Mouse (Mus musculus) ES-CJ7 (cell line): ENCODE results near the gene Caprin1.

ENCODE experiments used
- DNase-seq: peaks from one replicate; pipeline ENCODE4 v3.0.0; 2011; ENCODE audit warnings: low read depth, low spot score

The Caprin1 gene

DNA sequence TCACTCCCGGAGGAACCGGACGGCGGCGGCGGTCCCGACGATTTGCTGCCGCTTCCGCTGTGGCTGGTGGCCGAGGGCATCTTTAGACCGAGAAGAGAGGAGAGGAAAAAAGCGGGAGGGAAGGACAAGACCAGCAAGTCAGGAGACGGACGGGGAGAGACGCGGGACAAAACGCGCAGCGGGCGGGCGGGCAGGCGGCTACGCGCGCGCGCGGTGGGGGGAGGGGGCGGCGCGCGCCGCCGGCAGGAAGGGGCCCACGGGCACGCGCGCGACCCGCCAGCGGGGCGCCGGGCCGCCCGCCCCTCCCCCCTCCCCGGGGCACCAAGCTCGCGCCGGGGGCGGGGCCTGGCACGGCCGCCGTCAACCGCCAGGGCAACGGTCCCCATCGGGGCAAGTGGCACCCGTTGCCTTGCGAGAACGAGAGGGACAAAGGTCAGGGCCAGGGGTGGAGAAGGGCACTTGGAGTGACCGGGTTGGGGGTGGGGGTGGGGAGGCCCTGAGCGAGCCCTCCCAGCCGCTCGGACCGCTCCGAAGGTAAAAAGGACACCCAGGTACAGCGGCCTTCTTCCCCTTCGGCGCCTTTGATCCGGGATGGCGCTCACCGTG, 485 bp downstream of the Caprin1 start:
- peak; percentile 73 for DNase-seq

DNA sequence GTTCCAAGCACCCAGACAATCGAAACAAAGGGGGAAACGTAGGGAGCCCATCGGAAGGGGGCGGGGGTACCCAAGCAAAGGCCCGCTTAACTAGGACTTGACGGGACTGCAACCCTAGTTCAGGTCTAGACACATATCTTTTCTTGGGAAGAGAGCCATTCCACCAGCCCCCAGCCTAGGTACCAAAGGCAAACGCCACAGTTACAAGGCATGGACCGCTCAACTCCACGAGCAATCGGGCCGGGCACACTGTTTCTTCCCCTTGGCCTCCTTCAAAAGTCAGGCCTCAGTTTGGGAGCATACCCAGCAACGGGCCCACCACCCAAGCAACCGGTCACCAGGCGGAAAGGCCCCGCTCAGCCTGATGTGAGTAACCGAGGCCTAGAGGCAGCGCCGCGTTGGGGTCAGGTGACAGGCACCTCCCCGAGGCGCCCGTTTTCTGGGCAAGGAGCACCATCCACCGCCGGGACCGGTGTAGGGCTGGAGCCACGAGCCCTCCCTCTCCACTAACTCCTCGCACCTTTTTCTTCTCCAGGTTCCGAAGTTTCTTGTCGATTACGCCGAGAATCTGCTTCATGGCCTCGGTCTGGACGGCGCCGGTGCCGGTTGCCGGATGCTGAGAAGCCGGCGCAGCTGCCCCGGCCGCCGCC, 1.1 kb downstream of the Caprin1 start:
- DNase-seq, result peak; percentile 52

DNA sequence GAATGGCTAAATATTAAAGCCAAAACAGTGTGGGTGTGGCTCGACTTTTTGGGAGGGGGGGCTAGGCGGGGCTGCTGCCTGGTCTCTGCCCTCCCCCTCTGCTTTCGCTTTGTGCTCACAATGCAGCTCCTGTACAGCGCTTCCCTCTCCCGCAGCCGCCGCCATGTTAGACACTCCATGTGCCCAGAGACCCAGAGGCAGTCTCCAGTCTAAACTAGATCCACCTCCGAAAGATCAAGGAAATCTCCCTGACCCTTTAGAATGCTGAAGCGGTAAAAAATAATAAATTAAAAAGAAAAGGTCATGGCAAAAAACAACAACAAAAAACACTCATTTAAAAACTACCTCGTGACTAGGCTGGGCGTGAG, 1.6 kb downstream of the Caprin1 start:
- DNase-seq, result peak; percentile 86

DNA sequence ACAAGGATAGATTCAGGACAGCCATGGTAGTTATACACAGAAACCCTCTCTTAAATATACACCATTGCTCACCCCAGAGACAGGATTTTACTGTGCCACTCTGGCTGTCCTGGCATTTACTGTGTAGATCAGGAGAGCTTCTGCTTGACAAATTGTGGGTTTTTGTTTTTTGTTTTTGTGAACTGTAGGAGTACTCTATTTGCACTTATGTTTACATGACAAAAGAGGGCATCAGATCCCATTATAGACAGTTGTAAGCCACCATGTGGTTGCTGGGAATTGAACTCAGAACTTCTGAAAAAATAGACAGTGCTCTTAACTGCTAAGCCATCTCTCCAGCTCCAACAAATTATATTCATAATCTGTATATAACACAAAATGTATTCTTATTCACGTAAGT, 5.4 kb downstream of the Caprin1 start:
- peak; percentile 70 for DNase-seq

DNA sequence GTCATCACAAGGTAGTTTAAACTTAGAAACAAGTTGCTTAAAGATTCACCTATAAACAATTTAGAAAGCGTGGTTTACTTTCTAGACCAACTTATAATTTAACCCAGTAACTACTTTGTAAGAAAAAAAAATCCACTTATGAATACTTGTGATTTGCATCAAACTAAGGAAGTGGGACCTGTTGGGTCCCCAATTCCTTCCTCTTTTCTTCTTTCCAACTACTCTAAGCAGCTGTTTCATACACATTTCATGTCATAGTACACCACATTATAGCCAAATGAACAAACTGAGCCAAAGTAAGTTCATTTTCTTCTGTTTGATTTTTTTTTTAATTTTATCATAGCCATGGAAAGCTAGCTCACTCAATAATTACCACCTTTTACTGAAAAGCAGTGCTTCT, 11.7 kb downstream of the Caprin1 start:
- no peak for DNase-seq

DNA sequence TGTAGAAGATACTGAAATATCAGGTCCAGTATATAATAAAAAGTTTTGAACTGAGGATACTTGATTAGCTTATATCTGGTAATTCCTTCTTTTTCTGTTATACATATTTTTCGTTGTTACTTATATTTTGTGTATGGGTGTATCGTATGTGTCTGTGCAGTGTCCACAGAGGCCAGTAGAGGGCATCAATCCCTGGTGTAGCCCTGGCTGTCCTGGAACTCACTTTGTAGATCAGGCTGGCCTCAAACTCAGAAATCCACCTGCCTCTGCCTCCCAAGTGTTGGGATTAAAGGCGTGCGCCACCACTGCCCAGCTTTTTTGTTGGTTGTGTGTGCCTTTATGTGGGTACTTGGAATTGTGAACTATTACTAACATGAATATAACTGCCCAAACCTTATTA, 12.8 kb downstream of the Caprin1 start:
- peak; percentile 50 for DNase-seq

DNA sequence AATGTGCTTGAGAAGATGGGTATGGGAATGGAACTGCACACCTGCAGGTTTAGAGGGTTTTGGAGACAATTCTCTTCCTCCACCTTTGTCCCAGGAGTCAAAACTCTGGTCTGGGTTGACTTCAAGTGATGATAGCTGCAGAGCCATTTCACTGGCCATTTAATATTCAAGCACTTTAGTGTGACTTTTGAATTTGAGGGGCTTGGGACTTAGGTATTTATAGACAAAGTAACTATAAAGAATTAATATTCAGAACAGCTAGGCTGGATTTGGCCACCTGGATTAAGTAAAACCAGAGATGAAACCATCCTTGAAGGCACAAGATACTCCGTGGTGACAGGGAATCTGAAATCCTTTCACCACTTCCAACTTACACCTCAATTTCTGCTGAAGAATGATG, 35.0 kb downstream of the Caprin1 start:
- DNase-seq, result no peak

DNA sequence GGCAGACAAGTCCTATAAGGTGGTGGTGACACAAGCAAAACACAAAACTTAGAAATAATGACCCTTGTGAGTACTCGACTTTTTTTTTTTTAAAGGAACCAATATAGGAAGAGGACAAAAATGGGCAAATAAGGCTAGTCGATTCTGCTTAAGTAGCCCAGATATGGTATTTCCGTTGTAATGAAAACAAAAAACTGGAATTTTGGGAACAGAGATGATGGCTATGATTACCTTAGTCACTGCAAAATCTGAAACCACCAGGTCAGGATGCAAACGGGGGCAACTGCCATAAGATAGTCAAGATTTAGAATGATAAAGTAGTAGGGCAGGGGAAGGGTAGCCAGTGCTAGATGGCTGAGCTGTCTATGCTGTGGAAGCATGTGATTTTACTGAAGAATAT, 35.5 kb downstream of the Caprin1 start:
- DNase-seq, result no peak

DNA sequence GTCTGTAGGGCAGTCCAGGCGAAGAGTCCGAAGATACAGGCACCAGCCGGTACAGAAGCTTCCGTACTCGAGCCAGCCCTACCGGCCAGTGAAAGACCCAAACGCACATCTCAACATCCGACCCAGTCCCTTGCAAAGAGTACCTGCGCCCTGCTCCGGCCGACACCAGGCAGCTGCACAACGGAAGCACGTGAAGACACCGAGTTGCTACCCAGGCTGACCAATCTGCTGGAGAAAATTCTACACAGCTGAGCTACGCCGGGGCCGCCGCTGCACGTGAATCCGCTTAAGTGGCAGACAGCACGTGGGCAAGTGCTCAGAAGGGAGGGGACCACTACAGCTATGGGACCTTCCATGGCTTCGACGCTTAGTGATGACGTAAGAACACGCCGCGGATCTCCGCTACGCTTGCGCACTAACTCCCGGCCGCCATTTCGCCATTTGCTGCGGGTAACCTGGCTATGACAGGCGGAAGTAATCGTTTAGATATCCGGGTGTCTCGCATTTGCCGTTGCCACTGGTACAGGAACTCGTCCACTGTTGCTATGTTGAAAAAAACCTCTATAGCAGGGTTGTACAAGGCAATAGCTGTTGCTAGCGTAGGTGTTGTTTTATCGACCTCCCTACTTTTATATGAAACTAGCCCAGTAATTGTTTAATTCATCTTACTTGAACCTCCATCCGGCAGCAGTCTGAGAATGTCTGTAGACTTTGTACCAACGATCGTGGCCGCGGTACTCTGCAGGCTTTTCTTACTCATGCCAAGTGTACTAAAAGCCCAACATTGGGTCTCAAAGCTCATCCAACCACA, 36.3 kb downstream of the Caprin1 start, which contains the start of gene Nat10:
Gene Nat10 (minus strand): TSS at position 365 of the 811 bp plus-strand sequence.
- peak; percentile 98 for DNase-seq

DNA sequence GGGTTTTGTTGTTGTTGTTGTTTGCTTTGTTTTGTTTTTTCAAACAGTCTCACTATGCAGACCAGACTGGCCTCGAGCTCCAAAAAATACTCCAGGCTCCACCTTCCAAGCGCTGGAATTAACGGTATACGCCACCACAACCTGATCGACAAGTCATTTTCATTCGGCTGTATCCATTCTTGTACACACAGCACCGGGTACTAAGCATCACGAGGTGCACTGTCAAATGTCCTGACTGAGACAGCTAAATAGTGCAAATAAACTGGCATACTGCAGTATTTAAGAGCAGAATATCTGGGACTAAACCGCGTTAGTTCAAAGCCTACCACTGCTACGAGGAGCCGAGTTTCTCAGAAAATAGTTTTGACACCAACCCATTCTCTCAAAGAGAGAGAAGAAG, 37.0 kb downstream of the Caprin1 start:
- peak; percentile 29 for DNase-seq

DNA sequence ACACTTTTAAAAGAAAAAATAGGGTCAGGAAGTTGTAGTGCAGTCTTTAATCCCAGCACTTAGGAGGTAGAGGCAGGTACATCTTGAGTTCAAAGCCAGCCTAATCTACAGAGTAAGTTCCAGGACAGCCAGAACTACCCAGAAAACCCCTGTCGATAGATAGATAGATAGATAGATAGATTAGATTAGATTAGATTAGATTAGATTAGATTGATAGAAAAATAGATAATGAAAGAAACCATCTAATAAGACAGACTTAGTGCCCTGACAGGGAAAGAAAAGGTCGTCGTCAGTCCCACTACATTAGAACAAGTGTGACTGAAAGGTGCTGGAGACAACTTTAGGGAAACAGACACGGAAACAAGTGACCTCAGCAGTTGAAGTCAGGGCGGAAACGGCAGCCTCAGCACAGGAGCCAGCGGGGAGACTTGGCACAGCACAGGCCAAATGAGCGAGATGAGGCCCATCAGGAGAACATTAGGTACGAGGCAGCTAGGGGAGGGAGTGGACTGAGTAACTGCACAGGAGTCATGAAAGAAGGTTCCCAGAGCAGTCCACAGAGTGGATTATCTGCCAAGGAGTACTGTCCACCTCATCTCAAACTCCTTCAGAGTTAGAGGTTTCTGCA, 41.9 kb downstream of the Caprin1 start:
- DNase-seq, result no peak

DNA sequence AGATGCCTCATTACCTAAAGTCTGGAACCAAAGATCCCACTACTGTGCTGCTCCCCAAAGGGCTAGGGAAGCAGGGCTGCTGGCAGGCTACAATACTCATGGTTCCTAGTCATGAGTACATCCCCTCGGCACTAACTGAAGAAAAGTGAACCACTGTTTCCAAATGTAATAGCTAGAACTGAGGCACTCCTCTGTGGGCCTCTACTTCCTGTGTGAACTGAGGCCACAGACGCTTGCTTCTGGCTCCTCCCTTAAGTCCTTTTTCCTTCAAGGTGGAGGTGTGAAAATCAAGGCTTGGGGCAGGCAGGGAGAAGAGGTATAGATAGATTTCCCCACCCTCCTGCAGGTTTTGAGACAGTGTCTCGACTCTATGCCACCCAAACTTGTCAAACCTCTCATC, 42.8 kb downstream of the Caprin1 start:
- no peak for DNase-seq

DNA sequence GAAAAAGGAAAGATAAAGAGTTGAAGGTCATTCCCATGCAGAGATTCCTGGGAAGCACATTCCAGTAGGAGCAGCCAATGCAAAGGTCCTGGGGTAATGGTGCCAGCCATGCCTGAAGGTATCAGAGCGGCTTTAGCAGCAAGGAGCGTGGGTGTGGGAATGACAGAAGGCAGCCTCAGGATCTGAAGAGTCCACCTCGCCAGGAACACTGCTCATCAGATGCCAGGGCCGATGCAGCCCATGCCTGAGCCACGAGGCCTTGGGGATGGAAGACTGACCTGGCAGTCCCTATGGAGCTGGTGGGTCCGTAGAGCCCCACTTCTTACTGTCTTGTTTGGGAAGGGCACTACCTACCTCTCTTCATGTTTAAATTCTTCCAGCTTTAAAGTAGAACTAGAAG, 45.7 kb downstream of the Caprin1 start:
- no peak for DNase-seq

DNA sequence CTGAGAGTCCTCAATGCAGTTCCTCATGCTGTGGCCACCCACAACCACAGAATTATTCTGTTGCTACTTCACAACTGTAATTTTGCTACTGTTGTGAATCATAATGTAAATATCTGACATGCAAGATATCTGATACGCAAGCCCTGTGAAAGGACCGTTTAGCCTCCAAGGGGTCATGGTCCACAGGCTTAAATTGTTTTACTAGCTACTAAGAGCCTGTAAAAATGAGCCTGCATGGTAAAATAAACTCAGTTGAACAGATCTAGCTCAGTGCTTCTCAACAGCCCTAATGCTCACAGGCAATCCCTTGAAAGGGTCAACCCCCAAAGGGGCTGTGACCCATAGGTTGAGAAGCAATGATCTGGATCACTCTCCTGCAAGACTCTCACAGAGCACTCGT, 48.4 kb downstream of the Caprin1 start:
- DNase-seq, result no peak

DNA sequence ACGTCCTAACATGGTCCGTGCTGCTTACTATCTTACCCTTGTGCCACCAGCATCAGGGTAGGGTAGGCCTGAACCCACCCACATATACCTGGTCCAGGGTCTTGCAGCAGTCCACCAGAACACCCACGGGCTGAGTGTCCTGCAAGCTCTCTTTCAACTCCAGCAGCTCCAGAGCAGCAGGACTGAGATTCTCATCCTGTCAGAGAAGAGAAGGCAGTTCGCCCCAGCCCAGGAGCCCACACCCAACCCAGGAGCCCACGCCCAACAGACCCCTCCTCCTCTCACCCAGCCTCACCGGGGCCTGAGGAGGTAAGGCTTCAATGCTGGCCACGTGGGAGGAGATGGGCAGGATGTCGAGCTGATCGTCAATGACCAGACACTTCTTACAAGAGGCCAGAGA, 49.6 kb downstream of the Caprin1 start:
- no peak for DNase-seq

DNA sequence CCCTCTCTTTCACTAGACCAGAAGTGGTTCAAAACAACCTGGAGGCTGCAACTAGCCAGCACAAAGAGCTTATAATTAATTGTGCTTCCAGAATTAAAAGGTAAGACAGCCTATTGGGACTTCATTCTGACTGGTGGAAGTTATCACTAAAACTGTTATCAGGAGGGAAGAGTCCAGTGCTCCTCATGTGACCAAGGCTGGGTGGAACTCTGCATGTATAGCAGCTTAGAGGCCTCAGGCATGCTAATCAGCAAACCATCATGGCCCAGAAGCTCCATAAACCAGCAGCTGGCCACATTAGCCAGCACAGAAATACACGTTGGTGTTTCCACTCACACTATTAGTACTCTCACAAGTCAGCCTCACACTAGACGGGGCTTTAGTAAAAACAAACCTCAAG, 50.7 kb downstream of the Caprin1 start:
- no peak for DNase-seq

DNA sequence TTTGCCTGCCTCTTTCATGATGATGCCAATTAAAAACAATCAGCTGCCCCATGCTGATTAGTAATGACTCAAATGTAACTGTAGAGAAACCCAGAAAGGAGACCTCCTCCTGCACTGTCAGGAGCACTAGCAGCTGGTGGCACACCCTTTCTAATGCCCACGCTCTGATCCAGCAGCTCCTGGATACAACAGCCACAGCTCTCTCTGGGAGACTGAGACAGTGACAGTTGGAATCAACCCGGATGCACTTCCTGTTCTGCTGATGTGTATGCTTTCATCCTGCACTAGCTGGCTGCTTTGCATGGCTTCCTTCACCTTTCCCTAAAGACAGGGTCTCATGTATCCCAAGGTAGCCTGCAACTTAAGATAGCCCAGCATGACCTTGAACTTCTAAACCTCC, 51.4 kb downstream of the Caprin1 start:
- no peak for DNase-seq

DNA sequence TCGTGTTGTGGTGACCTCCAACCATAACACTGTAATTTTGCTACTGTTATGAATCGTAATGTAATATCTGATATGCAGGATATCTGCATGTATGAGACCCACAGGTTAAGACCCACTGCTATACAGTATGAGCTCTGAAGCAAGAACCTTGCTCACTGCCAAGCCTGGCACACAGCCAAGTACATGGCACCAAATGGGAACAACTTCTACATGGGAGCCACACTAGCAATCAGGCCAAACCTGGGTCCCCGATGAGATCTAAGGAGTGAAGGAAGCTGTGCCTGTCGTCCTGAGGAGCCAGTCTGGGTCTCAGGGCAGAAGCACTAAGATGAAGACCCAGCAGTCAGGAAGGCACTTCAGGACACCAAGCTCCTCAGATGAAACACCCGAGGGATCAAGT, 52.0 kb downstream of the Caprin1 start:
- DNase-seq, result no peak

DNA sequence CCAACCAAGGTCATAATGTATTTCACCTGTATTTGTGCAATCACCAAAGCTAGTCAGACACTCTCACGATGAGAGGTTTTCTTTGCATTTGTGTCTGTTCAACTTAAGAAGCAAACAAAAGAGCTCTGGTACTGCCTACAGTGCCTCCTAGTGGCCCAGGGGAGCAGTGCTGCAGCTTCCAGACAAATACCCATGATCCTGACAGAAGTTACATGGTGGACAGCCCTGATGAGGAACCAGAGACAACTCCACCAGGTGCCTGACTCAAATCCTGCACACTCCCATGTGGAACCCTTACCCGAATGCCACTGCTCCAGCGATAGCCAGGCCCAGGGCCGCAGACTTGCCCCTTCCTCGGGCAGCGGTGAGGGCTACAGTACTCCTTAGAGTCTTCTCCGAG, 53.5 kb downstream of the Caprin1 start:
- DNase-seq, result peak; percentile 78

DNA sequence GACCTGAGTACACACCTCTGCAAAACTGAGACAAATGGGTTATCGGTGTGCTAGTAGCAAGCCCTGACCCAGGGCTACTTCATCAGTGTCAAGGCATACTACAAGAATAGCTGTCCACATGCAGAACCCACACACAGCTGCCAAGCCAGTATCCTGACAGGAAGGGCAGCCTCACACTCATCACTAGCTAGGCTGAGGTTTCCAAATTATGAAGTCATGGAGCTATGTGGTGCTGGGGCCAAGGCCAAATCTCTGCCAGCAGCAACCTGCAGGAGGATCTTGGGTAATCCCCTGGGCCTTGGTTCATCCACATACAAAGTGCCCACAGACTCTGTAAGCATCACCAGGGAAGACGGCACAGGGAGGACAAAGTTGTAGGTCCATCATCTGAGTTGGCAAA, 53.9 kb downstream of the Caprin1 start:
- DNase-seq, result no peak

DNA sequence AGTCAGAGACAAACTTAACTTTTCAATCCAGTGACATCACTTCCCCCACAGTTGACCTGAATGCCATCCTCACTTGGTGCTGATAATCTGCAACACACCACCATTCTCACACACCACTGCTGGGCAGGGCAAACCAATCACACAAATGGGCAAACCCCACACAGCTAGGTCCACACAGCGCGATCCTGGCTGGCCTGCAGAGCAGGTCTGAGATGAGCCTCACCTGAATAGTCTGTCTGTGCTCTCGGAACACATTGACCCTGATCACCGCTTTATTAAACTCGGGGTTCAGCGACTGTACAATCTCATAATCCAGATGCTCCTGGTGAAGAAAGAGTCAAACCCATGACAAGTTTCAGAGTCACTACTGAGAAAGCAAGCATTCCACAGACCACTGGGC, 54.6 kb downstream of the Caprin1 start:
- no peak for DNase-seq

DNA sequence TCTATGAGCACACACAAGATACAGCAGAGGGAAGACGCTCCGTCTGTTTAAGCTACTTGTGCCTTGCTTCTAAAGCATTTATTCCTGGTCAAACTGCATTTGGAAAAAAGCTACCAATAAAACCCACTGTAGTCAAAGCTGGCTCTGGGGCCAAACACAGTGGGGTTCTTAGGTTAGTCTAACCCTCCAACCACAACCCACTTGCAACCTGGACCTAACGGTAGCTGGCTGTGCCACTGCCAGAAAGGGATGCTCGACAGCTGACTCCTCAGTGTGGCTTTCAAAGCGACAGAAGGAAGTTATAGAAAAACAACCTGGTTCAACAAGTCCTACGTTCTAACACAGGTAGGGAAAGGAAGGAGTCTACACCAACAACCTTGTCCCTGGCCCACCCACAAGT, 66.0 kb downstream of the Caprin1 start:
- DNase-seq, result no peak

DNA sequence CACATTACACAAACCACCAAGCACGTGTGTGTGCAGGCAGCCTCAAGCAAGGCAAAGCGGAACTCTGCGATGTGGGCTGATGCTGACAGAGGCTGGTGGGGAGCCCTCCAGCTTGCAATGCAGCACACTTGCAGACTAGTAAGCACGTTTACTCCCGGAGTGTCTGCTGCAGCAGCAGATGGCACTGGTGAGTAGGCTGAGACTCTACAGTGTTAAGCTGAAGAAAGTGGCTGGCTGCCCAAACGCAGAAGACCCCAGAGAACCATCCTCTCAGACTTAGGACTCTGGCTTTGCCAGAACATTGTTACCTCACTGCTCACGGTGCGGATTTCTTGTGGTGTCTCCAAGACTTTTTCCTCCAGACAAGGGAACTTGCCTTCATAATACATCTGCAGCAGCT, 66.5 kb downstream of the Caprin1 start:
- DNase-seq, result peak; percentile 22
